Mouse (Mus musculus): ENCODE results near the gene Prpf40a.

Prpf40a gene

DNA sequence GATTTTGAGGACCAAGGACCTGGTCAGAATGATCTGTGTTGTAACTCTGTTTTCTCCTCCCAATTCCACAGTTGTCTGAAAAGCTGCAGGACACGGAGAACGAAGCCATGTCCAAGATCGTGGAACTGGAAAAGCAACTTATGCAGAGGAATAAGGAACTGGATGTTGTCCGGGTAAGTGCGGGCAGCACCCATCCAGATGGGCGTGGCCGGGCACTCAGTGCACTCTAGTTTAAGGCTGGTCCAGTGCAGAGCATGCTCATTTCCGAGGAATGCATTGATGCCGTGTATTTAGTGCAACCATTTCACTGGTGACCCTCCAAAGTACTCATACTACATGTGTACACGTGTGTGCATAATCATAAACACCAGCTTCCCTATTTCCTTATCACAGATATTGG is 85.7 kb downstream of the Prpf40a start:
- DNase-seq: peak; percentile 85

DNA sequence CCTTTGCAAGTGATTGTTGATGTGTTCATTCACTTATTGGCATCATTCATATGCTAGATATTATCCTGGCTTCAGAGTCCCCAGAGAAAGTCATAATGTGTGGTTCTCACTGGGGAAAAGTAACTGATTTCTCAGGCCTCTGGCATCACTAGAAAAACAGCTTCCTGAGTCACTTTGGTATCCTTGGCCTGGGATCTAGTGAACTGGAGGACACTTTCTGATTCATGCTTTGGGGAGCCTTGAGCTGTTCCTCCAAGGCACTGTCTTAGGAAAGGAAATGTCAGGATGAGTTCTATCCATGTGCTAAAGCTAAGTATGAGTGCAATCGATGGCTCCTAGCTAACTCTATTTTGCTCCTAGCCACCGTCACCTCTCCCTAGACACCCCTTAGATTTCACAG is 88.2 kb downstream of the Prpf40a start:
- no peak for DNase-seq

DNA sequence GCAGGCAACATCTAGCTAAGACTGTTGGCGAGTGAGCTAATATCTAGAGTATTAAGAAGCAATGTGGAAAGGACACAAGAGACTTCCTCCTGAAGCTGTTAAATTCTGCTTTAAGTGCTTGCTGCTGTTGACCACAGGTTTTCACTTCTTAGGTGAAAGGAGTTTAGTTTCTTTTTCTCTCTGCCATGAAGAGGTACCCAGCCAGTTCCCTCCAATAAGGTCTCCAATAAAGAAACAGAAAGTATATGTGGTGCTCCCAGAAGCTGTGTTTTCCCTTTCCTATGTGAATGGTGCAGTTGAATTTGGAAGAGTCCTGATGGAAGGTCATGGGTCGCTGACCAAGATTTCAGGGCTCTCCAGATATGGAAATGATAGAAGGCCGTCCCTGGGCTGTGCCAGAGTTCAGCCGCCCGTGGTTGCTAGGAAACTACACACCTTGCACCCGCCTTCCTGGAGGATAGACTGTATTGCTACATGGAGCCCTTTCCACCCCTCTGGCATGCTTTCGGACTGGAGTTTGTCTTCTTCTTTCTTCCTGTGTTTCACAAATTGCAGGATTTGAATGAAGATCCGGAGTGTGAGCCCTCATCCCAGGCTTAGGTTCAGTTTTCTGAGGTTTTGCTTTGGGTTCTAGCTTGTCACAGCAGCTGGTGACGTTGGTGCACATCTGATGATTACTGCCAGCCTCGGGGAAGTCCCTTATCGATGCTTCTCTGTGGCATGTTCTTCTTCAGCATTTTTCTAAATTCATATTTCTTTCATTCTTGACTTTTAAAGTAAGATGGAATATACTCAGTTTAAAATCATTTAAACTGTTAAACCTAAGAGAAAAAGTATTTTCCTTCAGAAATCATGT is 89.0 kb downstream of the Prpf40a start:
- no peak for DNase-seq

DNA sequence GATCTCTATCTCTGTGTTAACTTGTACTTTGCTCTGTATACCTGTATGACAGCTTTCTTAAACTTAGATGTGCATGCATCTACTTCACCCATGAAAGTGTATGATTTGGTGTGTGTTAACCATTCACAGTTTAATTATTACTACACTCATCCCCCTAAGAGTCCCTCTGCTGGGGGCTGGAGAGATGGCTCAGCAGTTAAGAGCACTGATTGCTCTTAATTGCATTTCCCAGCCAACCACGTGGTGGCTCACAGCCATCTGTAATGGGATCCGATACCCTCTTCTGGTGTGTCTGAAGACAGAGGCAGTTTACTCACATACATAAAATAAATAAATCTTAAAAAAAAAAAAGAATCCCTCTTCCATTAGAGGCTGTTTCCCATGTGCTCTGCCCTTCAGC is 91.0 kb downstream of the Prpf40a start:
- DNase-seq: no peak

DNA sequence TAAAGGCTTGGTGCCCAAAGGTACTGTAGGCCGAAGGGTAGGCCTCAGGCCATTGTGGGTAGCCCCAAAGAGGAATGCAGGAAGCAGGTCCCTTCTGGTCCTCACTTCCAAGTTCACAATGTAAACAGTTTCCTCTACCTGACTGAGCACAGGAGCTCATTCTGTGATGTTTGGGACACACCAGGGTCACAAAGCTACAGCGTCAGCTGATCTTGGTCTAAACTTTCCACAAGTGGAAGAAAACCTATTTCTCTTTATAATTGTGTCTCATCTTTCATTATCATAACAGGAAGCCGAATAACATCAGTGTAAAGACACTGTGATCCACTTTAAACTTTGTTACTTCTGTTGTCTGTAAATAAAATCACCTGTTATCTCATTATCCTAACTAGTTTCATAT is 95.6 kb downstream of the Prpf40a start:
- DNase-seq: no peak

DNA sequence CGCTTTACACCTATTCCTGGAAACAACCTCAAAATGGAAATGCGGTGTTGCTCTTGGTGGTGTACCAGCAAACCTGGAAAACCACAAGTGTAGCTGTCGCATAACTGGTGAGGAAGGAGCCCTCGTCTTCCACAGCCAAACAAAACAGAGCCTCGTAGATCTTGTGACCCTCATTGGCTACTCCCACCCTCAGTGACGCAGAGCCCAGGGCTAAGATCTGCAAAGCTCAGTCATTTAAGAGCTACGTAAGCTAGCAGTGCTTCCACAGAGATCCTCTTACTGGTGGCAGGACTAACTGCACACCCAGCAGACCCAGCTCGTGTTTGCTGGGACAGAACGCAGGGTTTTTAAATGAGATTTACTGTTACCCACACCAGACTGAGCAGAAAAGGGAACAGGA is 96.1 kb downstream of the Prpf40a start:
- DNase-seq: peak; percentile 95

DNA sequence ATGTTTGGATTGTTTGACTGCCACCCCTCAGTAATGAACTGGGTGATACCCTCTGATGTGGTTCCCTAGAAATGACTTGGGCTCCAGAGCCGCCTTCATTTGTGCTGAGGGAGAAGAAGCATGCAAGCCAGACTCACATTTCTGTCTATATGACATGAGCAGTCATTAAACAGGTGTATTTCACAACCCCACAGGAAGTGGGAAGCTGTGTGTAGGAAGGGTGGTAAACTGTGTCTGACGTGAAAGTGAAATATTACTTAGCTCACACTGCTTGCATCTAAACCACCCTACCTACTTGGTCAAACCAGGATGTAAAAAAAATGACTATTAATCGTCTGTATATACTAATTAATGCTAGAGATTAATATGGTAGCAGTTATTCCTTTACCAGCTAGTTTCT is 102.3 kb downstream of the Prpf40a start:
- no peak for DNase-seq

DNA sequence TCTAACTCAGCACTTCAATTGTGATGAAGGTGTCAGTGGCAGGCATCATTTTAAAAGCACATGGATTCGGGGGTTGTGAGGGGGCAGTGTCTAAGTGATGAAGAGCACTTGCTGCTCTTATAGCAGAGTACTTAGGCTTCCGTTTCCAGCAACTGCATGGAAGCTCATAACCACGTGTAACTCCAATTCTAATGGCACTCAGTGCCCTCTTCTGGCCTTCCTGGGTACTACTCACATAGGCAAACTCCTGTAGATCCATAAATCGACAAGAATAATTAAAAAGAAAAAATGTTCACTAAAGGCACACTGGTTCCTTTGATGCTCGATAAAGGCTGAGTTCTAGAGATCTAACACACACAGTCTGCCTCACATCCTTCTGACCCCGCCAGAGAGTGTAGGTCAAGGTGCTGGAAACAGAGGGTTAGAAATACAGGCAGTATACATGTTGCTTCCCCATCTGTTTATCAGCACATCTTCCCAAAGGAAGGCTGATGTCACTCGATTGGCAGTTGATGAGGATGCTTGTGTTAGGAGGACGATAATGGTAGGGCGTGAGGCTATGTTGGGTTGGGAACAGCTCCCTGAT is 105.4 kb downstream of the Prpf40a start:
- no peak for DNase-seq

Data from heart, adult 11 months (tissue).